Mouse (Mus musculus) spleen, adult 10 weeks (tissue): Measurements from ENCODE around the gene Cabcoco1. TPM values are rescaled to one million over a fixed set of nuclear protein-coding genes. Genes with fewer than 3 reads are reported as not detected.

Experiments
- polyA plus RNA-seq: library from polyadenylated mRNA; stranded (reverse); fragments of 350-450 nt; fragmentation: Illumina TruSeq; extraction: RNeasy Lipid Tissue Mini Kit (QIAGEN cat#74804); gene quantifications from one replicate; pipeline ENCODE4 v1.2.3, GENCODE M21; 2015; ENCODE audit warnings: low replicate concordance; ENCODE audit not compliant: insufficient read depth

The Cabcoco1 gene
- polyA plus RNA-seq = 1.1 TPM

DNA sequence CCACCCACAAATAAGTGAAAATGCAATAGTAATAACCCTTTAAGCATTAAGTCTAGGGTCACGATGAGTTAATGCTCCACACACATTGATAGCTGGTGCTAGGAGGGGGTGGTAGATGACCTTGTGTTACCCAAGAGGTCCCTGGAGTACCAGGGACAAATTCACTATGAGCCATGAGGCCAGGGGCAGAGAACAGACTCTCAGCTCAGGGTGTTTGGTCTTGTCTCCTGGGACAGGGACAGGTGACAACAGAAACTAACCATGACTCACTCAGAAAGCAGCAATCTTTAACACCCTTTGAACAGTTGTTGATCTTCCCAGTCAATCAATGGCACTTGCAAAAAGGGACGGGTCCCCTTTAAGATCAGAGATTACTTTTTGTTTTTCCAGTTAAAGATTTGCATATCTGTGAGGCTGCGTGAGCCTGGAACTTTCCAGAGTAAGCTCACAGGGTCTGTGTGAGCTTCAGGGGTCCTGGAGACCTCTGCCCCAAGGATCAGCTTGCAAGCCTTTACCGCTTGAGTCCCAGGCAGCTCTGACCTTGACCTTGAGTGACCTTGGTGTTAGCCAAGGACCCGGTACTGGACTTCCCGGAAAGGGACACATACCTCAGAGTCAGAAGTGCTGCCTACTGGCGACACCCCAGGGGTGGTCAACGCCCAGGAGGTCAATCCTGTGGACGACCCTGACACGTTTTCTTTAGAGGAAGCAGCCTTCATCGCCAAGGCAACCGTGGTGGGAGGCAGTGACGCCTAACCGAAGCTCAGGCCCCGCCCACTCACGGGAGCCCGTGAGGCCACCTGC is at the start of gene Cabcoco1:
Cabcoco1 (minus strand) TSS at position 758 of the 804 bp plus-strand sequence.

Other genes with a start within 250 kb of the Cabcoco1 start
- 19.8 TPM for gene Tmem26, start 181.8 kb upstream of the Cabcoco1 start, polyA plus RNA-seq